Mouse (Mus musculus) embryo, embryonic 10.5 days (tissue): ENCODE measurements around the gene Lyl1.

Experiments
- DNase-seq: peaks from one replicate; pipeline ENCODE4 v3.0.0-alpha.2; 2015; ENCODE audit warnings: low spot score

The Lyl1 gene

DNA sequence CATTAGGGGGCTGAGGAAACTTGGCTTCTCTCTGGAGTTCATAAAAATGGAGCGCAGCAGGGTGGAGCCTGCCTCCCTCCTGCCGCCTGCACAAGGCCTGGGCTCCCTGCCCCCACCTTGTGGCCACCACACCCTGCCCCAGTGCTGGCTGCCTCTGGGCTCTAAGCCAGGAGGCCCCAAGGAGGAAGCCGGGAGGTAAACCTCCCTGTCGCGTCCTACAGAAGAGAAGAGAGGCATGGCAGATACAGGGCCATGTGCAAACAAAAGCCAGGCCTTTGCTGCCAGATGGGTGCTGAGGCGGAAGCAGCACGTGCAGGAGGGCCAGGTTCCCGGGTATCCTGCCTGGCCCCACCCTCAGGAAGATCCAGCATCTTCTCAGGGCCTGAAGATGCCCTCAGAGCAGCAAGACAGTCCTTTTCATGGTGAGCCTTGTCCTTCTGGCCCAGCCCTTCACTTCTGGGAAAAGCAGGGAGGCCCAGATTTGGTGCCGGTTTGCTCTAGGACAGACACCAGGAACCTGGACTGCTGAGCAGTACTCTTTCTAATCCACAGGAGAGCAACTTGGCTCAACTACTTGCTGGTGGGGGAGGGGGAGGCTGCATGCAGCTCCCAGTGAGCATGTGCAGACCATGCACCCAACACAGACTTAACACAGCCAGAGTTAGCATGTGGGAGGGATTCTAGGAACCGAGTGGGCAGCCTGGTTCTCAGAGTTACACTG is 21.8 kb downstream of the Lyl1 start, which contains the start of gene G430095P16Rik:
TSS of gene G430095P16Rik (plus strand) at position 158 of the 721 bp plus-strand sequence.
- peak; percentile 52 for DNase-seq

- no peak for DNase-seq
Observed at GRCm38 (mm10) chr8:84723571-84723900, 22.3 kb downstream of the Lyl1 start.

GRCm38 (mm10) chr8:84724683-84725082 is 23.4 kb downstream of the Lyl1 start:
- no peak for DNase-seq

GRCm38 (mm10) chr8:84725246-84725940 is 24.1 kb downstream of the Lyl1 start:
- no peak for DNase-seq

GRCm38 (mm10) chr8:84725941-84726259 is 24.6 kb downstream of the Lyl1 start:
- no peak for DNase-seq

DNA sequence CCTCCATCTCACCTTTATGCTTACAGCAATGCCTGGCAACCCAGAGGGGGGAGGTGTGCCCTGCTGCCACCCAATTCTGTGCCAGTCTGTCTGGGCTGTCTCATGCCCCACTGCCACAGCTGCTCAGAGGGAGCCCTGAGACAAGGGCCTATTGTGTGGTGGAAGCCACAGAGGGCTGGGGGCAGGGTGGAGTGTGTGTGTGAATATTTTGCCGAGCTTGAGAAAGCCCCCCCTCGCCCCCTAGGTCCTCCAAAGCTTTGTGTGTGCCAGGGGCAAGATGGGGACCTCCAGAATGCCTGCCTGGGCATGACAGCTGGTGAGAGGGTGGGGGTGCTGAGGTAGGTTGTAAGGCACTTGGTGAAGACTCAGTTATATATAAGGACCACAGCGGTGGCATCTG is 27.2 kb downstream of the Lyl1 start:
- no peak for DNase-seq

DNA sequence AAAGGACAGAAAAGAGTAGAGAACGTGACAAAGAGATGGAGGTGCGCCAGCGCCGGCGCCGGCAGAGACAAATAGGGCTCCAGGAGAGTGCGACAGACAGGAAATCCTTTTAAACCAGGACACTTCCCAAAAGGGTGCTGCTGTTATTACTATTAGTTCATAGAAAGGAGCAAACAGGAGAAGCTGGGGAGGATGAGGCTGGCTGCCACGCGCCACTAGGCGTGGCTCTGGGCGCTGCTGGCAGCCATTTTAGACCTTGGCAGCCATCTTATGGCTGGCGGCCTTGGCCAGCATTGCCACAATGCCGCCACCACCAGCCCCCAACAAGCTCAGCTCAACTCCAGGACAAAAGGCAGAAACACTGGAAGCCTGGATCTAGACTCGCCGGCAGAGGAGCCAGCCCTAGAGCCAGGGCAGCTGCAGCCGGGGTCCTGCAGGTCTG is 28.7 kb downstream of the Lyl1 start:
- no peak for DNase-seq

DNA sequence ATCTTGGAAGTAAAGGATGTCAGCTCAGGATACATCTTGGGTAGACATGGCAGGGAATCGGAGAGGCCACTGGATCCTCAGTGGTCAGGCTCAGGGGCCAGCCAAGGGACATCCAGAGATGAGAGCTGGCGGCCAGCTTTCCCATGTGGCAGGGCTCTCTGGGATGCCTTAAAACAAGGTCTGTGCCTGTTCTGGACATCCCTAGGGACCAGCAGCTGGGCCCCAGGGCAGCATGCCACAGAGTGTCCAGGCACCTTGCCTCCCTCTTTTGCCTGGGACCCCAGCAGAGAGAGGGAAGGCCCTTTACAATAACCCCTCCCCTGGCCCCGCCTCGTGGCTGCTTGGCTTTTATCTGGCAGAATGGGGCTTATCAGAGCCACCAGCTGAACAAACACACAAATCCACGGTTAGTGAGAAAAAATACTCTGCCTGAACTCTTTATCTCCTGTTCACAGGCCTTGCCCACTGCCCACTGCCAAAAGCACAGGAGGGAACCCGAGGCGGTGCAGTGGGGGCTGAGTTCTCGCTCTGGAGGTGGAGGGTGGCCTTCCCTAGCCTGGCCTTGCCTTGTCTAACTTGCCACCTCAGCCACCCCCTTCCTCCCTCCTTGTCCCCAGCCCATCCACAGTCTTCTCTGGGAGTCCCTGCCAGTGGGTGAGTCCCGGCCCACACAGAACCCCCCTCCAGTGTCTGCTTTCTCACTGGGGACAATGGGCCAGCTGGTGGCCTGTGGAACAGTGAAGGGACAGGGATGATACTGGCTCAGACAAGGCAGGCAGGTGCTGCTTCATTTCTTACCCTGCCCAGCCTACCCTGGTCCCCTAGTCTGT is 29.5 kb downstream of the Lyl1 start:
- no peak for DNase-seq

DNA sequence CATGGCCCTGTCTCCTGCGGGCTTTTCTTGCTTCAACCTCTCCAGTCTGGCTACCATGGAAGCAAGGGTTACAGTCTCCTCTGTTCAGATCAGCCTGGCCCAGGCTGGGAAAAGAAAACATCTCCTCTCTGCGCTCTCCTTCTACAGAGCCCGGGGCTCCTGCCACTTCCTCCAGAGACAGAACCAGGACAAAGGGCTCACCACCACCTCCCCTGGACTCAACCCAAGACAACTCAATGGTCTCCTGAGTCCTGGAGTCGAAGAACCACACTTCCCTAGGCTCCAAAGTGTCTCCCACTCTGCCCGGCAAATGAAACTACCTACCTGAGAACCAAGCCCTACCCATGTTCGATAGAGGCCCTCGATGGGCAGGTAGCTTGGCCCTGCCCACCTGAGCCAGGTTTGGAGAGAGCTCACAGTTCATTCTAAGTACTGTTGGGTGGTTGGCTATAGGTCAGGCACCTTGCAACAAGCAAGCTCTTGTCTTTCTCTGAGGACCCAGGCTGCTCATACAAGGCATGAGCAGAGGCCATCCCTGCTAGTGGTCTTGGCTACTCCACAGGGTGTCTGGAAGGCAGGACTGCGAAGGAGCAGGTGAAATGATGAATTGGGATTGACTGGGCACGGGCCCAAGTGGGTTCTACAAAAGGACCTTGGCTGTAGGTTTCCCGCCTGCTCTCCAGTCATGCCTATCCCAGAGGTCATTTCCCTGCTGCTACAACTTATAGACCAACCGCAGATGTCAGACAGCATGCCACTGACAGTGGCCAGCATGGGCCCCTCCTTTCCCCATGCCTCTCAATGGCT is 30.3 kb downstream of the Lyl1 start:
- DNase-seq, result no peak

- no peak for DNase-seq
Observed at GRCm38 (mm10) chr8:84732545-84732944, 31.3 kb downstream of the Lyl1 start.

GRCm38 (mm10) chr8:84732996-84733395 is 31.7 kb downstream of the Lyl1 start:
- no peak for DNase-seq

DNA sequence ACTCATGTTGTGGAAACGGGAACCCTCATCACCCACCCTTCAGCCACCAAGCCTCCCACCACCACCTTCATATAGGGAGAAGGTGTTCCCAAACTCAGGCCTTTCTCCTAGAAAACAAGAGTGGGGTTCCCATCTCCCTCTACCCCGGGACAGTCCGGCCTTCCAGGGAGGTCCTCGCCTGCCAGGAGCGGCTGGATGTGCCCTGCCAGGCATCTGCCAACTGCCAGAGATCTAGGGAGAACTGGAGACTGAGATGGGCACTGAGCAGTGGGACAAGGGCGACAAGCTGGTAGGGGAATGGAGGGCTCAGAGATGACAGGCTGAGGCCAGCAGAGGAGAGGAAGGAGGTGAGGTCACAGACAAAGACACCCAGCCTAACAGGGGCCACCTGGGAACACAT is 32.7 kb downstream of the Lyl1 start:
- no peak for DNase-seq

GRCm38 (mm10) chr8:84734680-84735079 is 33.4 kb downstream of the Lyl1 start:
- DNase-seq, result no peak

DNA sequence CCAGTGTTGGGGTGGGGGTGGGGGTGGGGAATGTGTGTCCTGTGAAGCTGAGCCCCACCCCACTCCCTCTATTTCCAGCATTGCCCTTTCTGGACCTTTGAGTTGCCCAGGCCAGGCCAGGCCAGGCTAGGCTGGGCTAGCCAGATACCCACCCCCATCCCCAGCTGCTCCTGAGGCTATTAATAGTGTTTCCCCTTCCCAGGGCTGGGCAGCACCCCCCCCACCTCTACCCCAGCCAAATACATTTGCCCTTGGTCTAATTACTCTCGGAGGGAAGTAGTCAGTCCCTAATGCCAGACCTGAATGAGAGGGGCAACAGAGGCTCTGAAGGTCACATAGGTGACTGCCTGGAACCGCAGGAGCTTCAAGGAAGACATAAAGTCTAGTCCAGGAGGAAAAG is 34.3 kb downstream of the Lyl1 start:
- no peak for DNase-seq

DNA sequence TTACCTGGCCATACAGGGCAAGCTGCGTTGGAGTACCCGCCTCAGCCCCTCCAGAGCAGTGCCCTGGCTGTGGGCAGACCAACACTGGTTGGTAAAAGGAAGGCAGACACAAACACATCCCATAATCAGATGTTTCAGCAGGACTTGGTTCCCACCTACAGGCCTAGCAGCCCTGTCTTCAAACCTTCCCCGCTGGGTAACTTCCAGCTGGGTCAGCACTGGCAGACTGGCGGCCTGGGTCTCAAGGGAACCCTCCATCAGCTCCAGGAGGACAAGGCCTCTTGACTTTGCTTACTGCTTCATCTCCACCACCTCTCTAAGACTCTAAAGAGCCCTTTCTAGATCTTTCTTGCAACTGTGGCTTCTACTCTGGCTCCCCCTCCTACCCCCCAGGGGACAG is 35.3 kb downstream of the Lyl1 start:
- no peak for DNase-seq

DNA sequence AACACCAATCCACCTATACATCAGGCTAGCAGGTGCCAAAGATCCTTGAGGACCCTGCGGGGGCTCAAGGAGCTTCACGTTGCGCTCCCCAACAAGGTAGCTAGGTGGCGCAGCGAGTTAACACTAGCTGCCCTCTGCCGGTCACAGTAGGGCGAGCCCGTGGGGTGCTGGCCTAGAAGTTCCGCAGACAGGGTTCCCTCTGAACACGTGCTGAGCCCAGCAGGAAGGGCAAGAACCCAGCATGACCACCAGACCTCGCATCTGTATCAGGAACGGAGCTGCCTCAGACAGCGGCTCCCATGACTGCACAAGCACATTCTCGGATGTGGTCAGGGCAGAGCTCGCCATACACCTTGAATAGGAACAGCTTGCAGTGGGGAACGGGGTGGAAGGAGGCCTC is 36.4 kb downstream of the Lyl1 start:
- DNase-seq, result peak; percentile 92

GRCm38 (mm10) chr8:84738266-84738665 is 37.0 kb downstream of the Lyl1 start:
- peak; percentile 45 for DNase-seq

- DNase-seq, result no peak
Observed at GRCm38 (mm10) chr8:84738715-84739400, 37.6 kb downstream of the Lyl1 start.

DNA sequence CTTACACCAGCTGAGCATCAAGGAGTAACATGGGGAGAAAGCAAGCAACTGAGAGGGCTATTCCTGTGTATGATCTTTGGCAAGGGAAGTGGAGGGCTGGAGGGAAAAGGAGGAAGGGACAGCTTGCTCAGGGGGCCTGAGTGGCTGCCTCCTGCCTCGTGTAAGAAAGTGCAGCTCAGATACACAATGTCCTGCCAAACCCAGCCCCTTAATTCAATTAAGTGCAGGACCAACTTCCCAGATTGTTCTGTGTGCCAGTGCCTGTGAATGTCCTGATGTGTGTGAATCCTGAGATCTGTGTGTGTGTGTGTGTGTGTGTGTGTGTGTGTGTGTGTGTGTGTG is 38.1 kb downstream of the Lyl1 start:
- no peak for DNase-seq

DNA sequence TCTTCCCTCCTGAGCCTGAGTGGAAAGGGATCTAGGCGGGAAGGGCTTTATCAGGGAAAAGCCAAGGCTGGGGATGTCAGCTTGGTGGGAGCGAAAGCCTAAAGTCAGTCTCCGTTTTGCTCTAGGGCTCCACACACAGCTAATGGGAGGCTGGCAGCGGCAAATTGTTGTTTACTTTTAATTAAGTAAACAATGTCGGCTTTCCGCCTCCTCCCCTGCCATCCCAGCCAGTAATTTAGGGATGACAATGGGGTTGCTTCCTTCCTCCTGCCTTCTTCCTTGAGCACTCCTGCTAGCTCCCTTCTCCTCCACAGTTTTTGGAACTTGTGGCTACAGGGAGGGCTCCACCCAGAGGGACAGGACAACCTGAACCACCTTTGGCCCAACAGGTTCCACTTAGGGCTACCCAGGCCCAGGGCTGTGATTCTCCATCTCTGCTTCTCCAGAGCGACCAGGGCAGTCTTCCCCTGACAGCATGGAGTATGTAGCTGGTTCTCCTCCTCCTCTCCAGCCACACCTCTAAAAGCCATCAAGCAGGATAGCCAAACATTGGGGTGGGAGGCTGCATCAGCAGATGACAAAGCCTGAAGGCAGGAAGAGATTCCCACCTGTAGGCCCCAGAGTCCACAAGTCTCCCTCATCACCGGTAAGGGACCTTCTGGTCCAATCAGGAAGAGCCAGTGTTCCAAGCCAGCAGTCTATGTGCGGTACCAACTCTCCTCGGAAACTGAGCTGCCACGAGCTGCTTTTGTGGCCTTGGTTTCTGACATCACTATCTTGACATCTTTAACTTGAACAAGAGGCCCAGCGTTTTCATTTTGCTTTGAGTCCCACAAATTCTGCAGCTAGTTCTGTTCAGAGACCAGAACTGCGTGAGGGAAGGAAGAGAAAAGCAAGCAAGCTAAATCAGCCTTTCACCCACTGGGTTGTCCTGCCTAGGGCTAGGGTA is 39.9 kb downstream of the Lyl1 start:
- DNase-seq, result no peak
